Mouse (Mus musculus) testis, adult 2 months (tissue): Measurements from ENCODE around the gene Klrb1a.
"Not testable (repeated sequence)": the region's sequence is repeated elsewhere in the genome, so short reads cannot be mapped to it uniquely, and the experiment has no call there.

Source experiments
- CTCF ChIP-seq: fragments of 200-500 bp; IDR thresholded peaks from 2 replicates; pipeline ENCODE4 v1.5.1; 2012; ENCODE audit warnings: low read depth, mild to moderate bottlenecking, inconsistent platforms, low read length, moderate library complexity; ENCODE audit not compliant: control insufficient read depth, insufficient read depth, insufficient replicate concordance
- POLR2A ChIP-seq: fragments of 200-500 bp; IDR thresholded peaks from 2 replicates; pipeline ENCODE4 v1.6.1; 2012; ENCODE audit warnings: low read depth, mild to moderate bottlenecking, inconsistent platforms, low read length, moderate library complexity; ENCODE audit not compliant: control insufficient read depth

DNA sequence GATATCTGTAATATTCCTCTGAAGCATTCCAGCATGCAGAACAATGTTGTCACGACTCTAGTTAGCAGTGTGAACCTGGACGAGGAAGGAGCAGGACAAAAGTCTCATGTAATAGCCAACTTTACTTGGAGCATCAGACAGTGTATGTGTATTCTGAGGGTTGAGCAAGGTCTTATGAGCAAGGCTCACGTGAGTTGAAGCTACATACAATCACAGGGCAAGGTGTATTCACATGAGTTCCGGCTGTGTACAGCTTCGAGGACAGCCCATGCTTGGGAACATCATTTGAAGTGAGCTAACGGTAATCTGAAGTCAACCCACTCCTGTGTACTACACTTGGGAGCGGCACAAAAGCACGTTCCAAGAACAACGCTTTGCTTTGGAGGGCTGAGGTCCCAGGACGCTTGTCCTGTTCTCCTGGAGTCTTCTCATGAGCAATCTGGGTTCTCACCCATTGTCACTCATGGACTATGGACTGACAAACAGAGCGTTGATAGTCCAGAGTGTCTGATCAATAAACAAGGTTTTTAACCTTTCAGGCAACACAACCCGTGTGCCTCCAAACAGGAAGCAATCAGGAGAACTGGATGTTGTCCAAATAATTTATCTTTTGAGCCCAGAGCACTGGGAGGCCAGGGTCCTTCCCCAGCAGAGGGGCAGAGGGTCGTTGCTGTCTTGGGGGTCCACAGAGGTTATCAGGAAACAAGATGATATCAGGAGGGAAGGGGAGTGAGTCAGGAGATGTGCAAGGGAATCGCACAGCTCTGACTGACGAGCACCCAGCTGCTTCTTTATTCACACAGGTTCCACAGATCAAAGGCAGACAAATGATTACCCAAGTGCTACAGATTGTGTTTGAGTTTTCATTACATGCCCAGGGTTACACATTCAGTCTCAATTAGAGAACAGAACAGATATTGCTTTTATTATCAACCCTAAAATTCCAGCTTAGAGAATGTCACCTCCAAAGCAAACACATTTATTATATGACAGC, 7.9 kb upstream of the Klrb1a start:
- not testable (repeated sequence) for TF ChIP-seq POLR2A, CTCF
